Mouse (Mus musculus): Measurements from ENCODE around the gene Galr3.

The Galr3 gene

DNA sequence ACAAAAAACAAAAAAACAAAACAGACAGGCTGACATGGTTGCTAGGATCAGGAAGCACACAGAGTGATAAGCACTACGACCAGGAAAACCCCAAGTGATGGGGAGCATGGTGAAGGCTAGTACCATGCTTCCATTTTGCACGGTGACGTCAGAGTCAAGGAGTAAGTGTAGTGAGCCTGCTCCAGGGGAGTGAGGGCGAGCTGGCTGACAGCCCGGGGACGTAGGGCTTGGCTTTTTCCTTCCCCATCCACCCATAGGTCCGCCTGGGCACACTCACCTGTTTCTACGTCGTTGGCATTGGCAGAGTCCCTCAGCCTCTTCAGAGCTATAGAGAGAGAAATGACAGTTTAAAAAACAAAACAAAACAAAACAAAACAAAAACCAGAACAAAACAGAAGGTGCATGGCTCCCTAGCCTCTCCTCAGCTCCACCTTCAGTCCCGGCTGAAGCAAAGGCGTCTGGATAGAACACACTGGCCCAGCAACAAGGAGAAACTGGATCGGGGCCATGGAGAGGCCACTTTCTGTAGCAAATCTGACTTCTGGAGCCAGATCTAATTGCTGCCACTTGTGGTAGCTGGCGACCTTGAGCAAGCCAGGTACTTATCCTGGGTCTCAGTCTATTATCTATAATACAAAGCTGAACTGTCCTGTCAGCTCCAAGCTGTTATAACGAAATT lies 19.3 kb downstream of the Galr3 start:
- DNase-seq = no peak

DNA sequence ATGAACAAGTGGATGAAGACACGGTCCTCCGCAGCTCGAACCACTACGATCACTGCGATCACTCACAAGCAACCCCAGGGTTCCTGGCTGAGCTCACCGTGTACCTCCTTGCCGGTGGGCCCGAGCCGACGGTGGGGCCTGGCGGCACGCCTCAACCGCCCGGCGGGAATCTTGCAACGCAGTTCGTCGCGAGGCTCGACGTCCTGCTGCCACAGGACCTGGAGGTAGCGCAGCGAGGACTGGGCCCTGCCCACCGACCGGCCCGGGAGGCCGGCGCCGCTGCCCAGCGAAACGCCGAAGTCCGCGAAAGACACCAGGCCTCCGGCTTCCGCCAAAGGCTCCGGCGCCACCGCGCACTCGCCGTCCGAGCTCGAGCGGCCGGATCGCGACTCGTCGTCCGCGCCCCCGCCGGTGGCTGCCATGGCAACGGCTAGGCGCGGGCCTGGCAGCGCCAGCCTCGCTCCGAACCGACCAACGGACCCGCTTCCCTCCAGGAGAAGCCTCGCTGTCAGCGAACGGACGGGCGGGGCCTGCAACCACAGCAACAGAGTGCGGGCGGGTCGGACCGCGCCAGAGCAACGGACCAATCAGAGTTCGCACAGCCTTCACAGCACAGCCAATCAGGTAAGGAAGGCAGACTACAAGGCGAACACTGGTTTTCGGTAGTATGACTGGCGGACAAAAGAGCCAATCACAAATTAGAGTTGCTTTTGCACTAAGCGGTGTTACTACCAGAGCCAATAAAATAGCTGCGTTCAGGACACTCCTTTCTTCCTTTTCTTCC lies 20.9 kb downstream of the Galr3 start, which contains the start of gene Ankrd54:
TSS of gene Ankrd54 (minus strand) at position 518 of the 784 bp plus-strand sequence.
- peak; percentile 100 for DNase-seq

DNA sequence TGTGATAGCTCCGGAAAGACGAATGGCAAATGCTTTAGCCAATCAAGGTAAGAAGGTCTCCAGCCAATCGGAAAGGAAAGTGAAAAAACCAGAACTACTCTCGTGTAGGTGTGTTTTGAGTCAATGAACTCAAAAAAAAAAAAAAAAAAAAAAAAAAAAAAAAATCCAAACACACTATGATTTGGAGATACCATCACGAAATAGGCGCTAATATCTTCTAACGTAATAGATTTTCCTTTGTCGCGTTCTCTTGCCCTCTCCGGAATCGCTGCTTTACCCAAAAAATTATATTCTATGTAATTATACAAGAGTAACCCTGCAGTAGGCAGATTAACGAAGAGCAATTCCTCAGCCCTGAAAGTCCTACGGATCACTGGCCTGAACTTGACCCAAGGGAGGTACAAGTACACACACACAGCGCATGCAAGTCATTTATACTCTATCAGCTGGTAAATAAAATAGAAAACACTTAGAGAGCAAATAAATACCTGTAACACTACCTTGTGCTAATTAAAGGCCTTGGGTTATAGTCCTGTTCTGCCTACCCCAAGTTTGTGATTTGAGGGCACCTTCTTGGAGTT lies 21.6 kb downstream of the Galr3 start:
- no peak for DNase-seq

DNA sequence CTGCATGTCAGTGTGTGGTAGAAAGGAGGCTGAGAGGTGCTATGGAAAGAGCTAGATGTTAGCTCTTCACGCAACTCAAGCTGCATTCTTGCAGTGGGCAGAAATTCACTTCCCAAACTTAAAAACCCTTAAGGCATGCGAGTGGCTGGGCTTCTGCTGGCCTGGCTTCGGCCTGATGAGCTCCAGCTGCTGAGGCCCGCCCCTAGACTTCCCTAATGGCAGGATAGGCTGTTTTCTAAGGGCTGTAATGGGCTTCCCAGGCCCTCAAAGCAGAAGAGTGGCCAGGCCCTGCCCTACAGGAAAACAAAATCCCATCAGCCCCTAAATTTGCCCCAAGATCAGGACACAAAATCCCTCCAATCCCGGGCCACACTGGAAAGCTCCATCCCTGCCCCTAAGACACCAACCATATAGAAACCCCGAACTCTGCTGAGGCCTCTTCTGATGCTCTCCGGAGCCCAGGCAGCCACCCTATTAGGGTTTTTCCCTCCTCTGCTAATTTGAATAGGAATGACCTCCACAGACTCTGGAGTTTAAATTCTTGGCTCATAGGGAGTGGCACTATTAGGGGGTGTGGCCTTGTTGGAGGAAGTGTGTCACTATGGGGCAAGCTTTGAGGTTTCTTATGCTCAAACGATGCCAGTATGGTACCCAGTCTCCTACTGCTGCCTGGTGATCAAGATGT lies 23.5 kb downstream of the Galr3 start:
- no peak for DNase-seq

DNA sequence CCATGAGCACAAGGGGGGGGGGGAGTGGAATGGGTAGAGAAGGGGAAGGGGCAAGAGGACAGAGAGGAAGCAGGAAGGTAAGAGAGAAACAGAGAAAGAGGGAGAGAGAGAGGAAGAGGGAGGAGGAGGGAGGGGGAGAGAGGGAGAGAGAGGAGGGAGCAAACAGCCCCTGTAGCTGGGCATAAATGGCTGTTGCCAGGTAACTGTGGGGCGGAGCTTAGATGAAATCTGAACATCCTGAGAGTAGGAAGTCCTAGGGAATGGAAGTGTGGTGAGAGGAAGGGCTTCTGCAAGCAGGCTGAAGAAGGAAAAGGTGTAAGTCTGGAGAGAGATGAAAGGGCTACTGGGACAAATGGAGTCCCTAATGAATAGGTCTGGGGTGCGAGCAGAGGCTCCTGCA lies 24.6 kb downstream of the Galr3 start:
- DNase-seq = no peak

DNA sequence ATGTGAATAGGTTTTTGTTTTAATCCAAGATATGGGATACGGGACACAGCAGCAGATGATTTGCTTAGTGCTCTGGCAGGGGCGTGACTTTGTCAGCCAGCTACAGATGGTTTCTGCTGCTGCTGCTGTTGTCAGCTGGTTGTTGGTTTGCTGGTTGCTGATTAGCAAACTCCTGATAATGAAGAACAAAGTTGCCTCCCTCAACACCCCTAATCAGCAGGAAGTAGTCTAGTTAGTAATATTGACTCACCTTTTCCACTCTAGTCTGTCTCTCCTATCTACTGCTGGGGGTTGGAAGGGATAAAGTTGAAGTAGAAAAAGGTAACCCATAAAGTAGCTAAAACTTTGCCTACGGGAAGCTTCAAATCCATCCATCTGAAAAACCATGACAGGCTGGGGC lies 25.9 kb downstream of the Galr3 start:
- no peak for DNase-seq

DNA sequence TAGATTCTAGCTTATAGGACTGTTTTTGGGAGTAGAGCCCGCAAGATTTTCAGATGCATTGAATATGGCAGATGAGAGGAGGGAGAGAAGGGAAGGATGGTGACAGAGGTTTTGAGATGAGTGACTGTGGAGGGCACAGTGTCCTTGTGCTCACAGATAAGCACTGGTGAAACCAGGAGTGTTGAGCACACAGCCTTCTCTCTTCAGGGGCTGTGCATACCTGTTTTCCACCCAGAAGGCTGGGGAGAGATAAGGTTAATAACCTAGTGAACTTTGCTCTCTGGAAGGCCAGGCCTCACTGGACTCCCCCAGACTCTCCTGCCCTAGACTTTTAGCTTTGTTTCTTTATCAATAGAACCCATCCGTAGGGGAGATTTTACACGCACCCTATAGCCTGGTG lies 26.7 kb downstream of the Galr3 start:
- DNase-seq = no peak

DNA sequence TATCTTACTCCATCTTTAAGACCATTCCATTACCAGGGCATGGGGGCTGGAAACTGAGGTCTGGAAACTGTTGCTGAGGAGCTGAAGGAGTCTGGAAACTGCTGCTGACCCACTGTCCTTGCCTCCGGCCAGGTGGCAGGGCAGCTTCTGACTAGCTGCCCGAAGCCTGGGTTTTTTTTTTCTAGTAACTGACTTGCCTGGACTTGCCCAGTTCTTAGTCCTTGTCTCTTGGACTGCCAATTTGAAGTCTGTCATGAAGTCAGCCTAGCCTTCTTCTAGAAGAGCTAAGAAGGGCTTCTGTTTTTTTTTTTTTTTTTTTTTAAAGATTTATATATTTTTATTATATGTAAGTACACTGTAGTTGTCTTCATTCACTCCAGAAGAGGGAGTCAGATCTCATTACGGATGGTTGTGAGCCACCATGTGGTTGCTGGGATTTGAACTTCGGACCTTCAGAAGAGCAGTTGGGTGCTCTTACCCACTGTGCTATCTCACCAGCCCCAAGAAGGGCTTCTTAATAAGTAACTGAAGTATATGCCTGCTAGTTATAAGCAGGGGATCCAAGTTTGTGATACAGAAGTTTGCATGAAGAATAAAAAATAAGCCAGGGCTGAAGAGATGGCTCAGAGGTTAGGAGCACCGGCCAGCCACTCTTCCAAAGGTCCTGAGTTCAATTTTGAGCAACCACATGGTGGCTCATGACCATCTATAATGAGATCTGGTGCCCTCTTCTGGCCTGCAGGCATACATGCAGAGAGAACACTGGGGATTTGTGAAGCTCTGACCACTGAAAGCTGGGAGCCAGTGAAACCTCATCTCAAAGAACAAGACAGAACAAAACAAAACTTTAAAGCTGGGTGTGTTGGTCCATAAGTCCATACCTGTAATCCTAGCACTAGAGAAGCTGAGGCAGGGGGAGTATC lies 29.7 kb downstream of the Galr3 start:
- no peak for DNase-seq

DNA sequence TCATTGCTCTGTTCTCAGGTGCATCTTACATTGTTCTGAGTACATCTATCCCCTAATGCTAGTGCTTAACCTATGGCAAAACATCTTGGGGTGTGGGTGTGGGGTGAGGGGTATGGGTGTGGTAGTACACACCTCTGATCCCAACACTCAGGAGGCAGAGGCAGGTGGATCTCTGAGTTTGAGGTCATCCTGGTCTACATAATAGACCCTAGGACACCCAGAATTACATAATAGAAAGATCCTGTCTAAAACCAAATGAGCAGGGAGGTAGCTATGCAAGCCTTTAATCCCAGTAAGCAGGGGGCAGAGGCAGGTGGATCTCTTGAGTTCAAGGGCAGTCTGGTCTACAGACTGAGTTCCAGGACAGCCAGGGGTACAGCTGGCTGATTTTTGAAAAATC lies 32.1 kb downstream of the Galr3 start:
- DNase-seq = no peak

DNA sequence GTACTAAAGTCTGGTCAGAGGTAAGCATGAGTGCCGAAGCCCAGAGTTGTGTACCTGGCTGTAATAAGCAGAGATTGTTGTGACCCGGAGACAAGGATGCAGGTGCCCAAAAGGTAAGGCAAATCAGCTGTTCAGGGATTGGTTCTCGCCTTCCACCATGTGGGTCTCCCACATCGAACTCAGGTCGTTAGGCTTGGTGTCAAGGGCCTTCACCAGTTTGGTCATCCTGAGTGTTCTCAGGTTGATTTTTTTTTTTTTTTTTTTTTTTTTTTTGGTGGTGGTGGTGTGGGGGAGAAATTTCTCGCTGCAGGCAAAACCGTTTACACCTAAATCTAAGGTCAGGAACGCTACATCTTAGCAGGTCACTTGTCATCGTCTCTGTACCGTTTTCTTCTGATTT lies 32.8 kb downstream of the Galr3 start:
- no peak for DNase-seq

DNA sequence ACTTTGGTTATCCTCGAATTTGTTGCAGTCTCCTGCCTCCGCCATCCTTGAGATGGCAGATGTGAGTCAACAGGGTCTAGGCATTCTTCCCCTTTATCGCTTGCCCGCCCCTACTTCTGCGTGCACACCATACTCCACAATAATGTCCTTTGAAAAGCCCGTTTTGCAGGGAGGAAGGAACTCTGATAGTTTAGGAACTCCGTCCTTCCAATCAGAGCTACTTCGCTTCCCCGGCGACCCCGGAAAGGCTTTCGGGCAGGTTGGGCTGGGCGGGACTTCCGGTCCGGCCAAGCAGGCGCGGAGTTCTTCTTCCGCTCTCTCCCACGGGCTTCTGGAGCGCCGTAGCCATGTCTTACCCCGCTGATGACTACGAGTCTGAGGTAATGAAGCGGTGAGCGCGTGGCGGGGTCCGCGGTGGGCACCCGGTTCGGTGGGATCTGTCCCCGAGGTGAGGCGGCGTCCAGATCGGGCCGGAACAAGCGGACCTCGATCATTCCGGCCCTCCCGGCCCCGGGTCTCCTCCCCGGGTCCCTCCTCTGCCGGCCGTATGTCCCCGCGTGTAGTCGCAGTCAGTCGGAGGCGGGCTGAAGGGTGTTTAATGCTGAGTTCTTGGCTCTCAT lies 33.3 kb downstream of the Galr3 start, which contains the start of gene Eif3l:
TSS of gene Eif3l (plus strand) at position 267 of the 620 bp plus-strand sequence.
- peak; percentile 99 for DNase-seq

DNA sequence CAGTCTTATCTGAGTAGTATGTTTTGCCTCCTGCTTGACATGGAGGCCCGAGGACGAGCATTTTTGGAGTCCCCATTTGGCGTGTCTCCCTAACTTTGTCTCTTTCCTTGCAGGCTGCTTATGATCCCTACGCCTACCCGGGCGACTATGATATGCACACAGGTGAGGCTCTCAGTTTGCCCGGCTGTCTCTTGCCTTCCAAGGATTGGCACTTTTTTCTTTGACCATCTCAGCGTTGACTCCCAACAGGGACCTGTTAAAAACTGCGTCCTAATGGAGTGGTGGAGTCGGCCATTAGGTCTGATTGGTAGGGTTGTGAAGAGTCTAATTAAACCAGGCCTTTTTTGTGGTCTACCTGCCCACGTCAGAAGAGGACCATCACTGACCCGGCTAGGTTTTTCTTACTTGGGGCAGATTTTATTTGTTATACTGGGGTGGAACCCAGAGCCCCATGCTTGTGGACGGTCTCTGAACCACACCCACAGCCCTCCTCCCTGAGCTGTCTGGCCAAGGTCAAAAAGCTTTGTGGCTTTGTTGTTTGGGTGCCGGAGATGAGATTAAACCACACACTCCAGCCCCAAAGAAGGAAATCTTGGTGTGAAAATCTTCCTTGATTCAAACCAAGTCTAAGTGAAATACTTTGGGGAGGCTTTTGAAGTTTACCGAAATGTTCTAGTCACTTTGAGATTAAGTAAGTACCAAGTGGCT lies 34.1 kb downstream of the Galr3 start:
- DNase-seq = peak; percentile 91

DNA sequence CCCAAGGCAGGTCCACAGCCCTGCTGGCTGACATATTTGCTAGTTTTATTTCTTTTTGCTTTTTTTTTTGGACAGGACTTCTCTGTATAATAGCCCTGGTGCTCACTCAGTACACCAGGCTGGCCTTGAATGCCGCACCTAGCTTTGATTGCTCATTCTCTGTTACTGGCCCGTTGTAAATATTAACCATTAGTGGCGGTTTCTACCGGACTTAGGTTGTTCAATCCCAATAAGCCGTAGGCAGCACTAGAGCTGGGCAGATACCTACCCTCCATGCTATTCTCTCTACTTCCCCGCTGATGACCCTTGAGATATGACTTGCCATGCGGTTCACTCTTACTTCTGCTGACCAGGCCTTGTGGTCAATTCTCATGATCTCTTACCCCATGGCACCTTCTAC lies 37.9 kb downstream of the Galr3 start:
- DNase-seq = no peak

DNA sequence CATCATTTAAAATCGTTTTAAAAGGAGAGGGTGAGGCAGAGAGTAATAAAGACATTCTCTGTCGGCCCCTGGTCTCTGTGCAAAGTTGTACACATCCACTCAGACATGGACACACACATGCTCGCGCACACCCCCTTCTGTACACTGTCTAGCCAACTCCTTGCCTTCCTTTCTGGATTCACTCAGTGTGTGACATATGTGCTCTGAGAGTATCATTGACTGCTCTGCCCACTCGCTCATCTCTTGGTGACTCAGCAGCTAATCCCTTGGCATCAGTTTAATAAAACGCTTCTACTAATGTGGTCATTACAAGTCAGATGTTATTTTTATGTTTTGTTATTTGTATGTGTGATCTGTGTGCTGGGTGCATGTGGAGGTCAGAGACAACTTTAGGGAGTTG lies 50.6 kb downstream of the Galr3 start:
- DNase-seq = no peak
